Mouse (Mus musculus): Measurements from ENCODE around the gene Kptn. TPM values are rescaled to one million over a fixed set of nuclear protein-coding genes. Genes with fewer than 3 reads are reported as not detected.

The Kptn gene
- polyA plus RNA-seq, 1 experiment = 28.7 TPM

GRCm38 (mm10) chr7:16160702-16161101 lies 41.0 kb downstream of the Kptn start:
- TF ChIP-seq CTCF (conservative IDR thresholded peaks at IDR 0.05; ENCODE audit: insufficient read depth, insufficient read length, low read depth, low read length) = no peak
- TF ChIP-seq POLR2A (IDR thresholded peaks at IDR 0.05; ENCODE audit: low read depth, low read length) = no peak
- no peaks in the 10 kb centered on the region for H3K27me3 ChIP-seq (replicated peaks; ENCODE audit: control insufficient read depth, insufficient read depth, low read length)
- no peaks in the 10 kb centered on the region for H3K36me3 ChIP-seq (ENCODE audit: control insufficient read depth, insufficient read depth, low read length)
- H3K27ac ChIP-seq (ENCODE audit: insufficient read depth, low read depth, low read length) = no peak overlapping the region
- H3K4me3 ChIP-seq (ENCODE audit: insufficient read depth, low read depth, low read length) = no peak overlapping the region
- 67% methylated on average over 3 of the region's 3 CpGs for WGBS
- no peak for DNase-seq
- H3K4me1 ChIP-seq (ENCODE audit: control insufficient read depth, insufficient read depth, low read length) = no peaks in the 10 kb centered on the region

- DNase-seq = no peak
- WGBS = 88% methylated on average over 9 of the region's 9 CpGs
- TF ChIP-seq POLR2A (IDR thresholded peaks at IDR 0.05; ENCODE audit: low read depth, low read length) (no peak), CTCF (conservative IDR thresholded peaks at IDR 0.05; ENCODE audit: insufficient read depth, insufficient read length, low read depth, low read length) (no peak)
- Histone ChIP-seq H3K27ac (ENCODE audit: insufficient read depth, low read depth, low read length) (no peak overlapping the region), H3K27me3 (replicated peaks; ENCODE audit: control insufficient read depth, insufficient read depth, low read length) (no peaks in the 10 kb centered on the region), H3K36me3 (ENCODE audit: control insufficient read depth, insufficient read depth, low read length) (no peaks in the 10 kb centered on the region), H3K4me1 (ENCODE audit: control insufficient read depth, insufficient read depth, low read length) (no peaks in the 10 kb centered on the region), H3K4me3 (ENCODE audit: insufficient read depth, low read depth, low read length) (no peak overlapping the region)
These were observed 41.6 kb downstream of the Kptn start for GRCm38 (mm10) chr7:16161302-16161701.

GRCm38 (mm10) chr7:16162036-16162435 lies 42.3 kb downstream of the Kptn start:
- H3K36me3 ChIP-seq (ENCODE audit: control insufficient read depth, insufficient read depth, low read length) = no peaks in the 10 kb centered on the region
- no peak for TF ChIP-seq CTCF (conservative IDR thresholded peaks at IDR 0.05; ENCODE audit: insufficient read depth, insufficient read length, low read depth, low read length)
- no peak for TF ChIP-seq POLR2A (IDR thresholded peaks at IDR 0.05; ENCODE audit: low read depth, low read length)
- no peaks in the 10 kb centered on the region for H3K27me3 ChIP-seq (replicated peaks; ENCODE audit: control insufficient read depth, insufficient read depth, low read length)
- WGBS = 73% methylated on average over 7 of the region's 7 CpGs
- no peak for DNase-seq
- no peak overlapping the region for H3K4me3 ChIP-seq (ENCODE audit: insufficient read depth, low read depth, low read length)
- no peak overlapping the region for H3K27ac ChIP-seq (ENCODE audit: insufficient read depth, low read depth, low read length)
- H3K4me1 ChIP-seq (ENCODE audit: control insufficient read depth, insufficient read depth, low read length) = no peaks in the 10 kb centered on the region

DNA sequence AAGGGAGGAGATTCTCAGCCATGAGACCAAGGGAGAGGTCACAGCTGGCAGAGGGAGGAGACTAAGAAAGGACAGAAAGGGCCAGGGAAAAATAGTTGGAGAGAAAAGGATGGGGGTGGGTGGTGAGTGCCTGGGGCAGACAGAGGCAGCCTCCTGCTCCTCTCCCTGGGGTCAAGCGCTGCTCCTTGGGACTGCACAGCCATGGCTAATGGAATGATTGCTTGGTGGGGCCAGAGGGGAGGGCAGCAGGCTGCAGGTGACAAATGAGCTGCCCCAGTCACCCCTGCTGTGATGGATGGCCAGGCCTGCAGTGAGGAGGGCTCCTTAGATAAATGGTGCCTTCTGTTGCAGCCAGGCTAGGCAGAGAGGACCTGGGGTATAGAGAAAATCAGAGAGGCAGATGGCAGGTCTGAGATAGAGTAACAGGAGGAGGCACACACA lies 52.5 kb downstream of the Kptn start:
- H3K27me3 ChIP-seq (replicated peaks; ENCODE audit: control insufficient read depth, insufficient read depth, low read length) = no peaks in the 10 kb centered on the region
- no peaks in the 10 kb centered on the region for H3K4me1 ChIP-seq (ENCODE audit: control insufficient read depth, insufficient read depth, low read length)
- TF ChIP-seq CTCF (conservative IDR thresholded peaks at IDR 0.05; ENCODE audit: insufficient read depth, insufficient read length, low read depth, low read length) (no peak), POLR2A (IDR thresholded peaks at IDR 0.05; ENCODE audit: low read depth, low read length) (no peak)
- H3K27ac ChIP-seq (ENCODE audit: insufficient read depth, low read depth, low read length) = no peak overlapping the region
- no peak overlapping the region for H3K4me3 ChIP-seq (ENCODE audit: insufficient read depth, low read depth, low read length)
- no peaks in the 10 kb centered on the region for H3K36me3 ChIP-seq (ENCODE audit: control insufficient read depth, insufficient read depth, low read length)
- 8% methylated on average over 1 of the region's 1 CpGs for WGBS
- DNase-seq = no peak

DNA sequence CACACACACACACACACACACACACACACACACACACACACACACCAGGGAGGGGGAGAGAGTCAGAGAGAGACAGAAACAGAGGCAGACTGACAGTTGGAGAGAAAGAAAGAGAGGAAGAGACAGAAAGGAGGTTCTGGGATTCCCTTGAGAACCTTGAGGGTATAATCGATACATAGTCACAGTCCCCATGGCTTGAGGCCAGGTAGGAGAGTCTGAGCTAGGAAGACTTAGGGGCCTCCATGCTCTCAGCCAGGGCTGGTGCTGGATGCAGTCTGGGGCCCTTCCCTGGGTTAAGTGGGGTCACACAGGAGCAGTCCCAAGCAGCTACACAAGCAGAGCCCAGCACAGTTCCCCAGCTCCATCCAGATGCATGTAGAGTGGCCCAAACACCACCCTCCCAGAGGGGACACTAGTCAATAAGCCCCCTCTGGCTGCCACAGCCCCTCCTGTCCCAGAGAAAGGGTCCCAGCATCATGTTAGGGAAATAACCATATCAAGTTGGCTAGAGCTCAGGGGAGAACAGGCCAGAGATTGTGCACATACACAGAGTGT lies 53.0 kb downstream of the Kptn start:
- no peaks in the 10 kb centered on the region for H3K36me3 ChIP-seq (ENCODE audit: control insufficient read depth, insufficient read depth, low read length)
- no peak for DNase-seq
- no peak overlapping the region for H3K27ac ChIP-seq (ENCODE audit: insufficient read depth, low read depth, low read length)
- H3K27me3 ChIP-seq (replicated peaks; ENCODE audit: control insufficient read depth, insufficient read depth, low read length) = no peaks in the 10 kb centered on the region
- no peaks in the 10 kb centered on the region for H3K4me1 ChIP-seq (ENCODE audit: control insufficient read depth, insufficient read depth, low read length)
- H3K4me3 ChIP-seq (ENCODE audit: insufficient read depth, low read depth, low read length) = no peak overlapping the region
- TF ChIP-seq CTCF (conservative IDR thresholded peaks at IDR 0.05; ENCODE audit: insufficient read depth, insufficient read length, low read depth, low read length) = no peak
- no peak for TF ChIP-seq POLR2A (IDR thresholded peaks at IDR 0.05; ENCODE audit: low read depth, low read length)
- 19% methylated on average over 1 of the region's 1 CpGs for whole genome bisulfite sequencing

DNA sequence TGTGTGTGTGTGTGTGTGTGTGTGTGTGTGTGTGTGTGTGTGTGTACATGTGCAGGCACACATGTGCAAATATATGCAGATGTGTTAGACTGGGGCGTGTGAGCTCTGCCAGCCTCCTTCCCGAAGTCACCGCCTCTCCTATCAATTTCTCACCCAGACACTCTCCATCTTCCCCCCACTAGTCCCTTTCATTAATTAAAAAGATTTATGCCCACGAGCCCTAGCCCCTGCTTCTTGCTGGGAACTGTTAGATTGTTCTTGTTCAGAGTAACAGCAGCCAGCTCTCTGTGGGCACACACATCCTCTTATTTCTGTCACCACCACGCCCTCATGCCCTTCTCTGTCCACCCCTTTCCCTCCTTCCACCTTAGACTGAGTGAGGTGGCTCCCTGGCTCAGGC lies 53.5 kb downstream of the Kptn start:
- 22% methylated on average over 5 of the region's 5 CpGs for WGBS
- H3K4me1 ChIP-seq (ENCODE audit: control insufficient read depth, insufficient read depth, low read length) = no peaks in the 10 kb centered on the region
- no peaks in the 10 kb centered on the region for H3K36me3 ChIP-seq (ENCODE audit: control insufficient read depth, insufficient read depth, low read length)
- TF ChIP-seq POLR2A (IDR thresholded peaks at IDR 0.05; ENCODE audit: low read depth, low read length) (no peak), CTCF (conservative IDR thresholded peaks at IDR 0.05; ENCODE audit: insufficient read depth, insufficient read length, low read depth, low read length) (no peak)
- no peak overlapping the region for H3K27ac ChIP-seq (ENCODE audit: insufficient read depth, low read depth, low read length)
- H3K4me3 ChIP-seq (ENCODE audit: insufficient read depth, low read depth, low read length) = no peak overlapping the region
- H3K27me3 ChIP-seq (replicated peaks; ENCODE audit: control insufficient read depth, insufficient read depth, low read length) = no peaks in the 10 kb centered on the region
- no peak for DNase-seq

DNA sequence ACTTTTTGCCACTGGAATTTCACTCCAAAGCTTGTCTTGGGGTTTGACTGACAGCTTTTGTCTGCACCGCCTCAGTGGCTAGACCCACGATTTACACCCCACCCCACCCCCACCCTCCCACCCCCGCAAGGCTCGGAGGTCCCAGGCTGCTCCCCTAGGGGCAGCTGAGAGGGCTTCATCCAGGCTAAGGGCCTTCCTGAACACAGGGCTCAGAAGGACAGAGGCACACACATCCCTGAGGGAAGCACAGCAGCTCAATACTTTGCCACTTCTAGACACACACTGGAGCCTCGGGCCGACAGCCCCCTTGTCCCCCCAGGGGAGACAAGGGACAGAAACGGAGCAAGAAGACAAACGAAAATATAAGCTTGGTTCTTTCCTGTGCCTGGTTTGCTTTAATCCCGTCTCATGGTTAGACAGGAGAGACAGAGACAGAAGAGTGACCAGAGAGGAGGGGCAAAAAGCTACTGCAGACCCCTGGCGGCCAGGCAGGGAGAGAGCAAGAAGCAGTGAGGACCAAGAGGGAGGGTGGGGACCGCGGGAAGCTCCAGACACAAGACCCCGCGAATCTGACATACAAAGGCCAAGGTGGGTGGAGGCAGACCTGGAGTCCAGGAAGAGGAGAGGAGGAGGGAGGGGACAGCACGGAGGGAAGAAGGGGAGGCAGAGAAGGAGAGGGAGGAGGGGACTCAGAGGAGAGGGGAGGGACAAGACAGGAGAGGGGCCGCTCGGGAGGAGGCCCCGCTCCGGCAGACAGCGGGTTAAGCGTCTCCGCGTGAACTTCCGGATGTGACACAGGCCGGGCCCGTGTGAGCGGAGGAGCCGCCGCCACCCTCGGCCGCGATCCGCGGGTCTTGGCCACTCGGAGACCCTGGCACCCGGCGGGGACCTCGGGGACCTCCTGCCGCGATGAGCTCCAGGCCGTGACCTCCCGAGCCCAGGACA lies 55.2 kb downstream of the Kptn start, which contains the start of gene Meis3:
Meis3 (plus strand) TSS at position 494 of the 945 bp plus-strand sequence.
- Histone ChIP-seq H3K4me1 (ENCODE audit: control insufficient read depth, insufficient read depth, low read length) (no peaks in the 10 kb centered on the region), H3K27ac (ENCODE audit: insufficient read depth, low read depth, low read length) (no peak within 1 kb of the TSS), H3K36me3 (ENCODE audit: control insufficient read depth, insufficient read depth, low read length) (no peaks in the 10 kb centered on the region), H3K4me3 (ENCODE audit: insufficient read depth, low read depth, low read length) (peak within 1 kb of the TSS; percentile 51), H3K27me3 (replicated peaks; ENCODE audit: control insufficient read depth, insufficient read depth, low read length) (no peaks in the 10 kb centered on the region)
- 1% methylated on average over 35 of the region's 42 CpGs for WGBS
- DNase-seq = peak; percentile 21
- no peak for TF ChIP-seq POLR2A (IDR thresholded peaks at IDR 0.05; ENCODE audit: low read depth, low read length)
